Mouse (Mus musculus): ENCODE measurements around the gene Rpl41. TPM values are rescaled to one million over a fixed set of nuclear protein-coding genes. Genes with fewer than 3 reads are reported as not detected.

Rpl41 gene
- polyA plus RNA-seq, 1 experiment from 2014 or later = 2,664 TPM

DNA sequence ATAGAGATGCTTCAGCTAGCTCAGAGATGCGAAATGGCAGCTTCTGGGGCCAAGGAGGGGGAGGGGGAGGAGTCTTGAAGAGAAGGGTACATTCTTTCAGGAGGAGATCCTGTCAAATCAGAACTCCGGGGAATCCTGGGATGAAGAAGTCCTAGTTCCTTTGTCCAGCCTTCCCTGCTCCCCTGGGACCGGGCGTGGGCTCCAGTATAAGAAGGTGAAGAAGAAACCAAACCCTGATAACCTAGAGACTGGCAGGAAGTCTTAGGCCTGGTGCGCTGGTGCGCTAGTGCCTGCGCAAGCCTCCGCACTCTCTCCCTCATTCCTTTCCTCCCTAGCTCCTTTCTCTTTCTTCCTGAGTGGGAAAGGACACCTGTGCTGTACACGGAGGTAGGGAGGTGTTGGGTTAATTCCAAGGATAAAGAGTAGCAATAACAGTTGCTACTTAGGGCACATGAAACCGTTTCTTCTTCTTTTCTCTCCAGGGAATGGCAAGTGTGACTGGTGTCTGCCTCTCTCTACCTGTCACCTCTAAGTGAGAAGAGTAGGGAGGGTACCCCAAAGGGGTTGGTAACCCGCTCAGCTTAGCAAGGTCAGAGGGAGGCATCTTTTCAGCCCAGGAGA is 24.9 kb downstream of the Rpl41 start:
- no peaks in the 10 kb centered on the region for H3K27me3 ChIP-seq (ENCODE audit: control insufficient read depth, insufficient read depth, low read length)

DNA sequence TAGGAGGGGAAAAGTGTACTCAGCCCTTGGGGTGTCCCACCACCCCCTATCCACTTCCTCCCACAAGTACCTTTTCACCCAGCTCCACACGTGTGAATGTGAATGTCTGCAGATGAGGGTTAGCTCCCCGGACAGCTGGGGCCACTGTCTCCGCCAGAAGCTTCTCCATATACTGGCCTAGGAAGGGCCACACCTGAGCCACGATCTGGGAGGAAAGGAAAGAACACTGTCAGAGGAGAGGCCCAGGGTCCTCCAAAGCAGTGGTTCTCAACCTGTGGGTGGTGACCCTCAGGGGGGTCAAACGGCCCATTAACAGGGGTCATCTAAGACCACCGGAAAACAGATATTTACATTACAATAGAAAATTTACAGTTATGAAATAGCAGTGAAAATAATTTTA is 26.8 kb downstream of the Rpl41 start:
- Histone ChIP-seq H3K27me3 (ENCODE audit: control insufficient read depth, insufficient read depth, low read length) (0 out of 2 replicates have a peak, but pooled peaks cover 7% of the 10 kb centered on the region), H3K36me3 (ENCODE audit: control insufficient read depth, insufficient read depth, low read length) (peaks cover 4% of the 10 kb centered on the region), H3K27ac (ENCODE audit: low read depth, low read length) (no peak overlapping the region), H3K4me1 (ENCODE audit: control insufficient read depth, insufficient read depth, low read length) (0 out of 2 replicates have a peak, but pooled peaks cover 3% of the 10 kb centered on the region), H3K9me3 (replicated peaks; ENCODE audit: control insufficient read depth, low read length) (no peaks in the 10 kb centered on the region), H3K4me3 (ENCODE audit: low read depth, low read length) (no peak overlapping the region), H3K9ac (ENCODE audit: low read depth, low read length) (no peak overlapping the region), H3K4me2 (no peak overlapping the region)
- no peak for ATAC-seq (replicated peaks; ENCODE audit: insufficient number of reproducible peaks, low FRiP score, low TSS enrichment)
- 77% methylated on average over 6 of the region's 6 CpGs for WGBS (ENCODE audit: insufficient replicate concordance)

More for the DNA sequence above, 24.9 kb downstream of the Rpl41 start:
- no peak for ATAC-seq (replicated peaks; ENCODE audit: insufficient number of reproducible peaks, low FRiP score, low TSS enrichment)
- 8% methylated on average over 11 of the region's 11 CpGs for WGBS (ENCODE audit: insufficient replicate concordance)
- H3K4me3 ChIP-seq (ENCODE audit: low read depth, low read length) = peak overlapping the region; percentile 89
- H3K9ac ChIP-seq (ENCODE audit: low read depth, low read length) = peak overlapping the region; percentile 83
- H3K36me3 ChIP-seq (ENCODE audit: control insufficient read depth, insufficient read depth, low read length) = peaks cover 4% of the 10 kb centered on the region
- 0 out of 2 replicates have a peak, but pooled peaks cover 3% of the 10 kb centered on the region for H3K4me1 ChIP-seq (ENCODE audit: control insufficient read depth, insufficient read depth, low read length)
- H3K27ac ChIP-seq (ENCODE audit: low read depth, low read length) = peak overlapping the region; percentile 1; the same call in 1 of the 2 replicates
- H3K4me2 ChIP-seq = peak overlapping the region; percentile 100
- H3K9me3 ChIP-seq (replicated peaks; ENCODE audit: control insufficient read depth, low read length) = no peaks in the 10 kb centered on the region

GRCm38 (mm10) chr10:128520591-128520990 is 28.5 kb downstream of the Rpl41 start:
- H3K4me1 ChIP-seq (ENCODE audit: control insufficient read depth, insufficient read depth, low read length) = 0 out of 2 replicates have a peak, but pooled peaks cover 5% of the 10 kb centered on the region
- H3K4me3 ChIP-seq (ENCODE audit: low read depth, low read length) = no peak overlapping the region
- no peak overlapping the region for H3K27ac ChIP-seq (ENCODE audit: low read depth, low read length)
- H3K27me3 ChIP-seq (ENCODE audit: control insufficient read depth, insufficient read depth, low read length) = peaks cover 18% of the 10 kb centered on the region
- no peaks in the 10 kb centered on the region for H3K9me3 ChIP-seq (replicated peaks; ENCODE audit: control insufficient read depth, low read length)
- no peak for ATAC-seq (replicated peaks; ENCODE audit: insufficient number of reproducible peaks, low FRiP score, low TSS enrichment)
- WGBS (ENCODE audit: insufficient replicate concordance) = 84% methylated on average over 16 of the region's 16 CpGs
- H3K4me2 ChIP-seq = no peak overlapping the region
- peaks cover 4% of the 10 kb centered on the region for H3K36me3 ChIP-seq (ENCODE audit: control insufficient read depth, insufficient read depth, low read length)
- no peak overlapping the region for H3K9ac ChIP-seq (ENCODE audit: low read depth, low read length)

- ATAC-seq (replicated peaks; ENCODE audit: insufficient number of reproducible peaks, low FRiP score, low TSS enrichment) = no peak
- Histone ChIP-seq H3K4me3 (ENCODE audit: low read depth, low read length) (no peak overlapping the region), H3K27ac (ENCODE audit: low read depth, low read length) (no peak overlapping the region), H3K36me3 (ENCODE audit: control insufficient read depth, insufficient read depth, low read length) (peaks cover 4% of the 10 kb centered on the region), H3K4me1 (ENCODE audit: control insufficient read depth, insufficient read depth, low read length) (0 out of 2 replicates have a peak, but pooled peaks cover 2% of the 10 kb centered on the region), H3K9ac (ENCODE audit: low read depth, low read length) (no peak overlapping the region), H3K9me3 (replicated peaks; ENCODE audit: control insufficient read depth, low read length) (no peaks in the 10 kb centered on the region), H3K27me3 (ENCODE audit: control insufficient read depth, insufficient read depth, low read length) (peaks cover 18% of the 10 kb centered on the region), H3K4me2 (no peak overlapping the region)
- 72% methylated on average over 7 of the region's 7 CpGs for WGBS (ENCODE audit: insufficient replicate concordance)
Observed at GRCm38 (mm10) chr10:128518833-128519232, 30.3 kb downstream of the Rpl41 start.

- Histone ChIP-seq H3K4me2 (peak overlapping the region; percentile 47), H3K36me3 (ENCODE audit: control insufficient read depth, insufficient read depth, low read length) (peaks cover 4% of the 10 kb centered on the region)
- ATAC-seq (replicated peaks; ENCODE audit: insufficient number of reproducible peaks, low FRiP score, low TSS enrichment) = 0 out of 2 replicates have a peak, but pooled peaks have one; percentile 58
Observed at GRCm38 (mm10) chr10:128516677-128517076, 32.4 kb downstream of the Rpl41 start.

GRCm38 (mm10) chr10:128516029-128516428 is 33.1 kb downstream of the Rpl41 start:
- Histone ChIP-seq H3K9me3 (replicated peaks; ENCODE audit: control insufficient read depth, low read length) (no peaks in the 10 kb centered on the region), H3K27ac (ENCODE audit: low read depth, low read length) (no peak overlapping the region), H3K9ac (ENCODE audit: low read depth, low read length) (0 out of 2 replicates have a peak overlapping the region, but pooled peaks have one; percentile 30), H3K36me3 (ENCODE audit: control insufficient read depth, insufficient read depth, low read length) (peaks cover 4% of the 10 kb centered on the region), H3K4me3 (ENCODE audit: low read depth, low read length) (0 out of 2 replicates have a peak overlapping the region, but pooled peaks have one; percentile 30), H3K4me1 (ENCODE audit: control insufficient read depth, insufficient read depth, low read length) (0 out of 2 replicates have a peak, but pooled peaks cover 2% of the 10 kb centered on the region), H3K27me3 (ENCODE audit: control insufficient read depth, insufficient read depth, low read length) (peaks cover 18% of the 10 kb centered on the region), H3K4me2 (peak overlapping the region; percentile 47)
- 26% methylated on average over 20 of the region's 20 CpGs for WGBS (ENCODE audit: insufficient replicate concordance)
- peak; percentile 53; the same call in 1 of the 2 replicates for ATAC-seq (replicated peaks; ENCODE audit: insufficient number of reproducible peaks, low FRiP score, low TSS enrichment)

More at GRCm38 (mm10) chr10:128516677-128517076, 32.4 kb downstream of the Rpl41 start:
- Histone ChIP-seq H3K9ac (ENCODE audit: low read depth, low read length) (no peak overlapping the region), H3K27ac (ENCODE audit: low read depth, low read length) (no peak overlapping the region), H3K27me3 (ENCODE audit: control insufficient read depth, insufficient read depth, low read length) (peaks cover 18% of the 10 kb centered on the region), H3K4me1 (ENCODE audit: control insufficient read depth, insufficient read depth, low read length) (0 out of 2 replicates have a peak, but pooled peaks cover 2% of the 10 kb centered on the region), H3K9me3 (replicated peaks; ENCODE audit: control insufficient read depth, low read length) (no peaks in the 10 kb centered on the region), H3K4me3 (ENCODE audit: low read depth, low read length) (no peak overlapping the region)
- WGBS (ENCODE audit: insufficient replicate concordance) = 32% methylated on average over 6 of the region's 6 CpGs

GRCm38 (mm10) chr10:128515044-128515443 is 34.1 kb downstream of the Rpl41 start:
- H3K9ac ChIP-seq (ENCODE audit: low read depth, low read length) = no peak overlapping the region
- peaks cover 18% of the 10 kb centered on the region for H3K27me3 ChIP-seq (ENCODE audit: control insufficient read depth, insufficient read depth, low read length)
- no peak overlapping the region for H3K4me3 ChIP-seq (ENCODE audit: low read depth, low read length)
- ATAC-seq (replicated peaks; ENCODE audit: insufficient number of reproducible peaks, low FRiP score, low TSS enrichment) = no peak
- no peak overlapping the region for H3K27ac ChIP-seq (ENCODE audit: low read depth, low read length)
- no peaks in the 10 kb centered on the region for H3K9me3 ChIP-seq (replicated peaks; ENCODE audit: control insufficient read depth, low read length)
- no peak overlapping the region for H3K4me2 ChIP-seq
- 0 out of 2 replicates have a peak, but pooled peaks cover 2% of the 10 kb centered on the region for H3K4me1 ChIP-seq (ENCODE audit: control insufficient read depth, insufficient read depth, low read length)
- whole genome bisulfite sequencing (ENCODE audit: insufficient replicate concordance) = 82% methylated on average over 4 of the region's 4 CpGs
- peaks cover under 1% of the 10 kb centered on the region for H3K36me3 ChIP-seq (ENCODE audit: control insufficient read depth, insufficient read depth, low read length)

DNA sequence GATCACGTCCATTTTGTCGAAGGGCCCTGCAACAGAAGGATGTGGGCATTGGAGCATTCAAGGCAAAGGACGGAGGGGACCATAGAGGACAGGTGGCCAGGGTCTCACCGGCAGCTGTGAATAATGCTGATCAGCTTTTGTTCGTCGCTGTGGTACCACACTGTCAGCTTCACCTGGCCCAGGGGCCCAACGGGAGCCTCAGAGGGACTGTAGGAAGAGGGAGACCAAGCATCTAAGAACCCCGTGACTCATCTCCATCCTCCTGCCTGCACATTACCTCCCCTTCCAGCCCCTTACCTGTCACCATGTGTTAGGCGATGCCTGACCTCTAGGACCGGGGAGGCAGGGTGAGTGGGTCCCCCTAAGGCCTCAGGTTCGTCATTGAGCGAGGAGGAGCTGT is 37.3 kb downstream of the Rpl41 start:
- H3K4me2 ChIP-seq = no peak overlapping the region
- 0 out of 2 replicates have a peak, but pooled peaks cover 2% of the 10 kb centered on the region for H3K4me1 ChIP-seq (ENCODE audit: control insufficient read depth, insufficient read depth, low read length)
- H3K9ac ChIP-seq (ENCODE audit: low read depth, low read length) = no peak overlapping the region
- ATAC-seq (replicated peaks; ENCODE audit: insufficient number of reproducible peaks, low FRiP score, low TSS enrichment) = no peak
- WGBS (ENCODE audit: insufficient replicate concordance) = 79% methylated on average over 12 of the region's 12 CpGs
- no peak overlapping the region for H3K27ac ChIP-seq (ENCODE audit: low read depth, low read length)
- H3K36me3 ChIP-seq (ENCODE audit: control insufficient read depth, insufficient read depth, low read length) = no peaks in the 10 kb centered on the region; the same call in 1 of the 2 replicates
- no peaks in the 10 kb centered on the region for H3K9me3 ChIP-seq (replicated peaks; ENCODE audit: control insufficient read depth, low read length)
- no peak overlapping the region for H3K4me3 ChIP-seq (ENCODE audit: low read depth, low read length)
- H3K27me3 ChIP-seq (ENCODE audit: control insufficient read depth, insufficient read depth, low read length) = peaks cover 6% of the 10 kb centered on the region; the same call in 1 of the 2 replicates

Data from heart, embryonic 11.5 days (tissue).